ENCODE assay signal across 27 mouse cellular contexts in the genomic region with DNA sequence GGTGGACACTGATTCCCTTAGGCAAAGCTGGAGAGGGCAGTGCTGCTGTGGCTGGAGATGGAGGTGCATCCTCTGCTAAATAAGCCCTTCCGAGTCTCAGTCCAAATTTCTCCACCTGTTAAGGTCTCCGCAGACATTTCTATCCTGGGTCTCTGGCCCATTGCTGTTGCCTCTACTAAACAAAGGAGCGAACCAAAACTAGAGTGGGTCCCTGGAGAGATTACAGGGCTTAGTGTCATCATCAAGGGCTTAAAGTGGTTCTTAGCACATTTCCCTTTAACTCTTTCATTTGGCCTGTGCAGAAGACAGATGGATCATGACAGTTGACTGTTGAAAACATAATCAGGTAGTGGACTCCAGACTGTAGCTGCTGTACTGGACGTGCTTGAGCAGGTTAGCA.
"Had no signal": no experiment of that assay in that cellular context is flagged by ENCODE, and none has a peak within 500 bp of the region (broad histone marks: within the 10 kb centered on the region; RNA-seq: fewer than 3 reads in every experiment).

No protein-coding gene starts in this region.

- H3K9me3 ChIP-seq: heart, embryonic 13.5 days; heart, embryonic 15.5 days; hindbrain, embryonic 10.5 days; hindbrain, embryonic 13.5 days; hindbrain, embryonic 15.5 days; intestine, embryonic 15.5 days; kidney, embryonic 15.5 days; limb, embryonic 13.5 days; limb, embryonic 15.5 days had no signal

- H3K36me3 ChIP-seq: intestine, embryonic 15.5 days had no signal

- H3K4me2 ChIP-seq: heart, embryonic 11.5 days; heart, embryonic 13.5 days; heart, embryonic 15.5 days; hindbrain, embryonic 13.5 days; hindbrain, embryonic 15.5 days; intestine, embryonic 15.5 days; kidney, embryonic 15.5 days; limb, embryonic 13.5 days; limb, embryonic 15.5 days had no signal

- H3K27ac ChIP-seq: gastrocnemius, adult 2 months; heart, adult 2 months; heart, embryonic 13.5 days; heart, embryonic 15.5 days; hindbrain, embryonic 10.5 days; hindbrain, embryonic 13.5 days; hindbrain, embryonic 15.5 days; intestine, embryonic 15.5 days; kidney, embryonic 15.5 days; kidney, postnatal 0 days; limb, embryonic 13.5 days; limb, embryonic 15.5 days had no signal

- H3K27me3 ChIP-seq: heart, embryonic 13.5 days; heart, embryonic 15.5 days; hindbrain, embryonic 13.5 days; hindbrain, embryonic 15.5 days; intestine, embryonic 15.5 days; kidney, embryonic 15.5 days; limb, embryonic 13.5 days; limb, embryonic 15.5 days had no signal

- H3K4me3 ChIP-seq: gastrocnemius, adult 2 months; heart, adult 2 months; heart, embryonic 13.5 days; heart, embryonic 15.5 days; hindbrain, embryonic 10.5 days; hindbrain, embryonic 13.5 days; hindbrain, embryonic 15.5 days; intestine, embryonic 15.5 days; kidney, embryonic 15.5 days; limb, embryonic 13.5 days; limb, embryonic 15.5 days had no signal

- DNase-seq: gastrocnemius, adult 2 months; gastrocnemius, postnatal 10 days; gastrocnemius, postnatal 25 days; heart, adult 2 months; heart, postnatal 14 days; heart, postnatal 4 days; kidney, adult 2 months; kidney, adult 9 months; kidney, postnatal 14 days; kidney, postnatal 36 days; layer of hippocampus, adult 9-11 months; layer of hippocampus, postnatal 36 days; left cerebral cortex, postnatal 4 days had no signal

- ATAC-seq: forebrain, embryonic 16.5 days; inflammation-experienced regulatory T-cells, adult 6 months; intestine, embryonic 15.5 days; intestine, postnatal 0 days had no signal

- H3K4me1 ChIP-seq: heart, embryonic 13.5 days; heart, embryonic 15.5 days; hindbrain, embryonic 10.5 days; hindbrain, embryonic 15.5 days; intestine, embryonic 15.5 days; limb, embryonic 13.5 days; limb, embryonic 15.5 days had no signal

- H3K9ac ChIP-seq: heart, embryonic 13.5 days; heart, embryonic 15.5 days; hindbrain, embryonic 13.5 days; hindbrain, embryonic 15.5 days; intestine, embryonic 15.5 days; kidney, embryonic 15.5 days; limb, embryonic 13.5 days; limb, embryonic 15.5 days had no signal
